Mouse (Mus musculus) kidney, embryonic 15.5 days (tissue): ENCODE results near the gene Appbp2. TPM values are rescaled to one million over a fixed set of nuclear protein-coding genes. Genes with fewer than 3 reads are reported as not detected.
A peak's percentile ranks its signal among the peaks of the same experiment; 100 is the strongest.

Experiments
- ATAC-seq: fragments of 200-750 bp; cut with Nextera tagmentation; replicated peaks from 2 replicates; pipeline ENCODE4 v1.8.0; 2017; ENCODE audit warnings: moderate TSS enrichment; ENCODE audit not compliant: low FRiP score
- H3K27ac ChIP-seq: fragments of 300-500 bp; sonication (generic); 2 replicates; pipeline ENCODE4 v1.5.1; 2015; ENCODE audit warnings: mild to moderate bottlenecking, inconsistent platforms
- H3K27me3 ChIP-seq: fragments of 300-500 bp; sonication (generic); 2 replicates; pipeline ENCODE4 v1.6.1; 2015; ENCODE audit warnings: inconsistent platforms
- H3K36me3 ChIP-seq: fragments of 300-500 bp; sonication (generic); 2 replicates; pipeline ENCODE4 v1.6.1; 2015; ENCODE audit warnings: inconsistent platforms
- H3K4me1 ChIP-seq: fragments of 300-500 bp; sonication (generic); 2 replicates; pipeline ENCODE4 v1.6.1; 2015; ENCODE audit warnings: inconsistent platforms
- H3K4me2 ChIP-seq: fragments of 300-500 bp; sonication (generic); 2 replicates; pipeline ENCODE4 v1.6.1; 2015; ENCODE audit warnings: moderate library complexity, mild to moderate bottlenecking, inconsistent platforms
- H3K4me3 ChIP-seq: fragments of 300-500 bp; sonication (generic); replicated peaks from 2 replicates; pipeline ENCODE4 v1.5.1; 2015; ENCODE audit warnings: mild to moderate bottlenecking, inconsistent platforms
- H3K9ac ChIP-seq: fragments of 300-500 bp; sonication (generic); 2 replicates; pipeline ENCODE4 v1.6.1; 2015; ENCODE audit warnings: mild to moderate bottlenecking, inconsistent platforms
- H3K9me3 ChIP-seq: fragments of 300-500 bp; sonication (generic); replicated peaks from 2 replicates; pipeline ENCODE4 v1.6.1; 2016; ENCODE audit warnings: inconsistent platforms
- WGBS: fragments of 180-500 bp; shearing (Covaris S2); methylation state at CpG from one replicate; pipeline ENCODE4 v1.1.7; 2015; ENCODE audit warnings: mixed read lengths; 5-methylcytosine and 5-hydroxymethylcytosine counted together
- polyA plus RNA-seq: library from polyadenylated mRNA; unstranded; fragments of >200 nt; fragmentation: Nextera tagmentation; extraction: Ambion mirVana; gene quantifications from 2 replicates; pipeline ENCODE4 v1.2.1, GENCODE M21; 2015

Gene Appbp2
- polyA plus RNA-seq, 1 experiment from 2014 or later: 45.4 TPM

- 94% methylated on average over 3 of the region's 3 CpGs for WGBS
- Histone ChIP-seq H3K4me2 (no peak overlapping the region), H3K9me3 (no peaks in the 10 kb centered on the region), H3K9ac (no peak overlapping the region), H3K4me3 (no peak overlapping the region), H3K27me3 (no peaks in the 10 kb centered on the region), H3K36me3 (peaks cover 65% of the 10 kb centered on the region), H3K4me1 (no peaks in the 10 kb centered on the region), H3K27ac (no peak overlapping the region)
- no peak for ATAC-seq
Observed at GRCm38 (mm10) chr11:85214679-85215078, 20.3 kb downstream of the Appbp2 start.

- no peak for ATAC-seq
- Histone ChIP-seq H3K36me3 (peaks cover 77% of the 10 kb centered on the region), H3K9me3 (no peaks in the 10 kb centered on the region), H3K4me3 (no peak overlapping the region), H3K4me1 (no peaks in the 10 kb centered on the region), H3K4me2 (no peak overlapping the region), H3K27me3 (no peaks in the 10 kb centered on the region), H3K27ac (no peak overlapping the region), H3K9ac (no peak overlapping the region)
- WGBS: 96% methylated on average over 2 of the region's 2 CpGs
Observed at GRCm38 (mm10) chr11:85213215-85213614, 21.7 kb downstream of the Appbp2 start.

DNA sequence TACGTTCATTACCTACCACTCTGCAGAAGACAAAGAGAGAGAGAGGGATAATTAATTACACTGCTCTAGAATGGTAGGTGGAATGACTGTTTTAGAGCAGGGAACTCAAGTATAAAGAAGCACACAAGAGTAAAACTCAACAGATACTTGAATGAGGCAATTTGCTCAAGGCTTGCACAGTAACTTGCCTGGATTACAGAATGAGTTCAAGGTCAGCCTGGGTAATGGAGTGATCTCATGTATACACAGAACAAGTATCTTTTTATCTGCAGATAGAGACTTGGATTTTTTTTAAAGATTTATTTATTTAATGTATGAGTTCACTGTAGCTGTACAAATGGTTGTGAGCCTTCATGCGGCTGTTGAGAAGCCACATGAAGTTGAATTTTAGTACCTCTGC, 23.8 kb downstream of the Appbp2 start:
- 91% methylated on average over 2 of the region's 2 CpGs for WGBS
- Histone ChIP-seq H3K4me3 (no peak overlapping the region), H3K9ac (no peak overlapping the region), H3K9me3 (no peaks in the 10 kb centered on the region), H3K27ac (no peak overlapping the region), H3K36me3 (peaks cover 91% of the 10 kb centered on the region), H3K4me2 (no peak overlapping the region), H3K27me3 (no peaks in the 10 kb centered on the region), H3K4me1 (no peaks in the 10 kb centered on the region)
- ATAC-seq: no peak

DNA sequence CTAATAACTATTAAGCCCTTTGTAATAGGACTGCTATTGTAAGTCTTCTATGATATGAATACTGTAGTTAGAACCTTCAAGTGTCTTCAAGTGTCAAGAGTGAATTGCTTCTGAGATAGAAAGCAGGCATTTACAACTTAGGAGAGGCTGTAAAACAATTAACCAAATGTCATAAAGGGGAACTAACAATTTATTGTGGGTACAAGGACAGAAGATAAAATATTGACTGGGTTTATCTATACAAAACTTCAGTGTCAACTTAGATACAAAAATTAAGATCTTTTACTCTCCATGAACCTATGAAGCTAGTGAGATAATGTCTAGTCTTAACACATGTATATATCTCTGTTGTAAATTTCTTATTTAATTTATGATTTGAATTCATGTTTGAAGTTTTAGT, 28.7 kb downstream of the Appbp2 start:
- no peak for ATAC-seq
- Histone ChIP-seq H3K9me3 (no peaks in the 10 kb centered on the region), H3K4me2 (no peak overlapping the region), H3K27ac (no peak overlapping the region), H3K9ac (no peak overlapping the region), H3K4me1 (no peaks in the 10 kb centered on the region), H3K36me3 (peaks cover 86% of the 10 kb centered on the region), H3K4me3 (no peak overlapping the region), H3K27me3 (no peaks in the 10 kb centered on the region)

DNA sequence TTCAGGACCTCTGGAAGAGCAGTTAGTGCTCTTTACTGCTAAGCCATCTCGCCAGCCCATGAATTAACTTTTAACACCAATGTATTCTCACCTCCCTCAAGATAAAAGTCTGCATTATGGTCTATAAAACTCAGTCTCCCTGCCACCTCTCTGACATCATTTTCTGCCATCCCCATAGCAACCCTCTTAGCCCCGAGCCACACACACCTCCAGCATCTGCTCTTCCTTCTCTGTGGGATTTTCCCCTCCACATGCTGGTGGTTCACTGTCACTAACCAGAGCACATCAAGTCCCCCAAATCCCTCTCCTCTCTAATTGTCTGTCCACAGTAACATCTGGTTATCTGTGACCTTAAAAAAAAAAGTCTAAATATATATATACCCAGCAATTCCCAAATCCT, 36.0 kb downstream of the Appbp2 start:
- Histone ChIP-seq H3K9me3 (no peaks in the 10 kb centered on the region), H3K4me1 (no peaks in the 10 kb centered on the region), H3K4me3 (no peak overlapping the region), H3K4me2 (no peak overlapping the region), H3K36me3 (peaks cover 96% of the 10 kb centered on the region), H3K9ac (no peak overlapping the region), H3K27ac (no peak overlapping the region), H3K27me3 (no peaks in the 10 kb centered on the region)
- 69% methylated on average over 2 of the region's 2 CpGs for WGBS
- ATAC-seq: no peak

- Histone ChIP-seq H3K36me3 (peaks cover 95% of the 10 kb centered on the region), H3K9ac (no peak overlapping the region), H3K4me2 (no peak overlapping the region), H3K4me1 (no peaks in the 10 kb centered on the region), H3K27me3 (no peaks in the 10 kb centered on the region), H3K9me3 (no peaks in the 10 kb centered on the region), H3K27ac (no peak overlapping the region), H3K4me3 (no peak overlapping the region)
- ATAC-seq: no peak
- WGBS: 91% methylated on average over 9 of the region's 9 CpGs
Observed at GRCm38 (mm10) chr11:85196046-85196445, 38.9 kb downstream of the Appbp2 start.

- Histone ChIP-seq H3K4me3 (no peak overlapping the region), H3K9me3 (no peaks in the 10 kb centered on the region), H3K9ac (no peak overlapping the region), H3K36me3 (peaks cover 95% of the 10 kb centered on the region), H3K27ac (no peak overlapping the region), H3K4me2 (no peak overlapping the region), H3K27me3 (no peaks in the 10 kb centered on the region), H3K4me1 (no peaks in the 10 kb centered on the region)
- no peak for ATAC-seq
- WGBS: 96% methylated on average over 11 of the region's 11 CpGs
Observed at GRCm38 (mm10) chr11:85194206-85194605, 40.7 kb downstream of the Appbp2 start.

DNA sequence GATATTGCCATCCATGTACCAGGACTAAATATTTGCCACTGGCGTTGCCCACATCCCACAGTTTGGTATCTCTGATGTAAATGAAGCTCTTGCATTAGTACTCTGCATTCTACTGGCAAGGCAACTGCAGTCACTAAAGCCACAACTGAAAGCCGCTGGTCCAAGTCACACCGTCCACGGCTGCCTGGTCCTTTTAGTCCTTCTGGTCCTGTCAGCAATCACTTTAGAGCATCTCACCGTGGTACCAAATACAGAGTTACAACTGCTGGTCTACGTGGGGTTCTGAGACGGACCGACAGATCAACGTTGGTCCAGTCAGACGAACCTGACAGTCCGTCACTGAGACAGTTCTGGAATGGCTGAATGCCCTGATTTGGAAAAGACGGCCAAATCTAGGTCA, 44.2 kb downstream of the Appbp2 start:
- H3K36me3 ChIP-seq: peaks cover 74% of the 10 kb centered on the region
- 91% methylated on average over 12 of the region's 12 CpGs for WGBS

GRCm38 (mm10) chr11:85189110-85189509, 45.8 kb downstream of the Appbp2 start:
- Histone ChIP-seq H3K9me3 (no peaks in the 10 kb centered on the region), H3K27ac (no peak overlapping the region), H3K27me3 (no peaks in the 10 kb centered on the region), H3K9ac (no peak overlapping the region), H3K36me3 (peaks cover 58% of the 10 kb centered on the region), H3K4me3 (no peak overlapping the region), H3K4me2 (no peak overlapping the region), H3K4me1 (peaks cover 7% of the 10 kb centered on the region; the same call in 1 of the 2 replicates)
- ATAC-seq: no peak
- WGBS: 94% methylated on average over 4 of the region's 4 CpGs

More for the DNA sequence above, 44.2 kb downstream of the Appbp2 start:
- Histone ChIP-seq H3K27me3 (no peaks in the 10 kb centered on the region), H3K4me2 (no peak overlapping the region), H3K4me1 (no peaks in the 10 kb centered on the region), H3K4me3 (no peak overlapping the region), H3K27ac (no peak overlapping the region), H3K9me3 (no peaks in the 10 kb centered on the region), H3K9ac (no peak overlapping the region)
- no peak for ATAC-seq

DNA sequence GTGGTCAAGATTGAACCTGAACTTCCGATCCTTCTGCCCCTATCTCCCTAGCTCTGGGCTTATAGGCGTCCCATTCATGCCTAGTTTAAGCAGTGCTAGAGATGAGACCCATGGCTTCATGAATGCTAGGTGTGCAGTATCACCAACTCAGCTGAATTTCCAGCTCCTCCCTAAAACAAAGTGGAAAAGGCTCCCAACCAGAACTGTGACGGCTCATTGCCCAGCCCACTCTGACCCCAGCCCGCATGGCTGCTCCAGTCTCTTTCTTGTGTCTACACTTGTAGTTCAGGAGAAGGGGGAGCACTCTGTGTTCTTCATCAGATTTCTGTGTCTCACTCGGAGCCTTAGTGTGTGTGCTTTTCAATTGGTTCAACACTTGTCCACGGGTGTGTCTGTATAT, 50.1 kb downstream of the Appbp2 start:
- Histone ChIP-seq H3K9ac (no peak overlapping the region), H3K36me3 (peaks cover 18% of the 10 kb centered on the region), H3K27ac (peak overlapping the region; percentile 3; the same call in 1 of the 2 replicates), H3K9me3 (no peaks in the 10 kb centered on the region), H3K4me1 (peaks cover 18% of the 10 kb centered on the region), H3K27me3 (no peaks in the 10 kb centered on the region), H3K4me2 (no peak overlapping the region), H3K4me3 (no peak overlapping the region)
- ATAC-seq: peak; percentile 68
- WGBS: 58% methylated on average over 6 of the region's 6 CpGs

DNA sequence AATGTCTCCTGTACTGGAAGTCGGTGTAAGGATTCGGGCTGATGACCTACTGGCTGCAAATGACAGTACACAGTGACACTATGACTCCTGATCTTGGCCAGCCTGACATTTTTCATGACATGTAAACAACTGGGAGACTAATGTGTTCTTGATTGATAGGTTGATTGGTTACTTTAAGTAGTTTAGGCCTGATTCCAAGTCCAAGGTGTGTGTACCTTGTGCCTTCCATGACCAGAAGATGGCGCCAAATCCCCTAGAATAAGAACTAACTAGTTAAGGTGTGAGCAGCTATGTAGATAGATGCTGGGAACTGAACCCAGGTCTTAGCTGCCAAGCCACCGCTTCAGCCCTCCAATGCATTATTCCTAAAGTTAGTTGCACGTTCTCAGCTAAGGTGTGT, 50.8 kb downstream of the Appbp2 start:
- H3K4me2 ChIP-seq: no peak overlapping the region
- 66% methylated on average over 5 of the region's 5 CpGs for WGBS
- H3K27me3 ChIP-seq: no peaks in the 10 kb centered on the region
- H3K9me3 ChIP-seq: no peaks in the 10 kb centered on the region
- peak overlapping the region; percentile 3; the same call in 1 of the 2 replicates for H3K27ac ChIP-seq
- H3K4me1 ChIP-seq: peaks cover 18% of the 10 kb centered on the region
- H3K9ac ChIP-seq: no peak overlapping the region
- ATAC-seq: no peak
- peaks cover 10% of the 10 kb centered on the region for H3K36me3 ChIP-seq
- H3K4me3 ChIP-seq: no peak overlapping the region

DNA sequence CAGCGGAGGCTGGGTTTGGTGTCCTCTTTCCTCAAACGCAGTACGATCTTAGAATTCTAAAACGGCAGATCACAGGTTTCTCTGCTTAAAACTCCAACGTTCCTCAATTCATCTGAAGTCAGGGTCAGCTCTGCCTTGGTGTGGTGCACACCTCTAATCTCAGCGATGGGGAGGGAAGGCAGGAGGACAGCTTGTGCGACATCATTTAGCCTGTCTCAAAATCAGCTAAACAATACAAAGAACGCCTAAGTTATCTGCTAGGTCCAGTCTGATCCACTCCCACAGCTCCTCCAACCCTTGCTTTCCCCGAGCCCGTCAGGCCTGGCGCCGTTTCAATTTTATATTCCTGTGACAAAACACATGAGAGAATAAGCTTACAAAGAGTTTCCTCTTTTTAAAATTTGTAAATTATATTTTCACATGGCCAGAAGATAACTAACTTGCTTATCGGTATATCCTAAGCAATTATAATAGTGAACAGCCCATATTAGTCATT, 51.6 kb downstream of the Appbp2 start:
- 21% methylated on average over 13 of the region's 13 CpGs for WGBS
- peaks cover 3% of the 10 kb centered on the region for H3K36me3 ChIP-seq
- H3K9me3 ChIP-seq: no peaks in the 10 kb centered on the region
- H3K4me3 ChIP-seq: peak overlapping the region; percentile 47
- H3K4me1 ChIP-seq: peaks cover 18% of the 10 kb centered on the region
- H3K9ac ChIP-seq: peak overlapping the region; percentile 50
- peak overlapping the region; percentile 71 for H3K4me2 ChIP-seq
- H3K27ac ChIP-seq: 0 out of 2 replicates have a peak overlapping the region, but pooled peaks have one; percentile 18
- H3K27me3 ChIP-seq: no peaks in the 10 kb centered on the region
- peak; percentile 40; the same call in 1 of the 2 replicates for ATAC-seq
